Mouse (Mus musculus): ENCODE data around the gene Cplx1.
"Not testable (repeated sequence)": the region's sequence is repeated elsewhere in the genome, so short reads cannot be mapped to it uniquely, and the experiment has no call there.

Cplx1 gene

DNA sequence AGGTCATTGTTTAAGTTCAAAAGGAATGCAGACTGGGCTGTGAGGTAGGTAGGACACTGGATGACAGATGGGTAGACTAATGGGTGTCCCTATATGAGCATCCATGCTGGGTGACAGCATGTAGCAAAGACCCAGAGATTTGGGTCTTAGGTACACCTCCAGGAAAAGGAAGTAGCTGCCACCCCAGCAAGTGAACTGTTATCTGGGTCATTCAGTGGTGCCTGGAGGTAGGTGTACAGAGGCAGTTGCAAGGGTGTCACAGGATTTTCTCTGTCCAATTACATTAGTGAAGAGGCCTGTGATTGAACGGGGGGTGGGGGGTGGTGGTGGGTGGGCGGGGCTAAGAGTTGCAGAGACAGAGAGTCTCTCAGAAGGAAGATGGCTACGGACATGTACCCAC is 33.2 kb downstream of the Cplx1 start:
- no peak for DNase-seq (ENCODE audit: low spot score in 2 of 2)

DNA sequence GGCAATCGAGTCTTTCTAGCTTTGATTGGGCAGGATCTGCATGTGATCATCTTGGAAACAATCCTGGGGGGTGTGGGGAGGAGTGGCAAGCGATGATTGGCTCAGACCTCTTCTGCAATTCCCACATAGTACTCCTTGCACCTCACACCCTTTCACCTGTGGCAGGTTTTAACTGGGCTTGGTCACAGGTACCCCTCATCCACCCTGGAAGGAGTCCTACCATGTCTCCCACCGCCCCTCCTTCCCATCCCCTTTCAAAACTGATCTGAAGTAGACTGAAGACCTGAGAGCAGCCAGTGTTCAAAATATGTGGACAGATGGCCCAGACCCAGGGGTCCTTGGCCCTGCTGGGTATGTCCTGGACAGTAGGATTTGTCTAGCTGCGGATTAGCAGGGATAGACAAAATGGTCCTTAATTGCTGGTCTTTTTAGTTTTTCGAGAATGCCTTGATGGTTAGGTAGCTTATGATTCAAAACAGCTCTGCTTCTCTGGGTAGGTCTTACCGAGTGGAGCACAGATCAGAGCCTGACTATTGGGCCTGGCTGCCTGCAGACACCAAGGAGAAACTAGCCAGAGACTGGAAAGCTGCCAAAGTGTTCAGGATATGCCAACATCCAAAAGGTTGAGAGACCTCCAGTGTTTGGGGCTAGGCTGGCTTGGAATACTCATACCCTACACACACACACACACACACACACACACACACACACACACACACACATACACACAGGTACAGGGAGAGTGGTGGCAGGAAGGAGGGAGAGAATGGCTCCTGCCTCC is 34.1 kb downstream of the Cplx1 start:
- DNase-seq (ENCODE audit: low spot score in 2 of 2): no peak

DNA sequence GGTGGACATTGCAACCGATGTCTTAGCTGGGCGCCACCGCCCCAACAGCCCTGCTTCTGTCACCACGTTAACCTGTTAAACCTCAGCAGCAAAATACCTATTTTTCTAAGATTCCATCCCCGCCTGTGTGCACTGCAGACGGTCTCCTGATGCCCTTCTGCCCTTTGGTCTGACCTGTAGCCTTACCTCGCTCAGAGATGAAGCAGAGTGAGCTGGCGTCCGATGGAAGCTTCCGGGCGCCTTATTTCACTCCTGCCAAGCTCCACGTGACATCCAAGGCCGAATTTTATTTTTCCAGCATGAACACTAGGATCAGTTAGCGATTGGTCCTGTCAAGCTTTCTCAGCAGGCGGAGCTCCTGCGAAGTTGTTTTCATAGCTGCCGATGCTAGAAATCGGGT is 47.5 kb downstream of the Cplx1 start:
- DNase-seq (ENCODE audit: low spot score in 2 of 2): no peak

DNA sequence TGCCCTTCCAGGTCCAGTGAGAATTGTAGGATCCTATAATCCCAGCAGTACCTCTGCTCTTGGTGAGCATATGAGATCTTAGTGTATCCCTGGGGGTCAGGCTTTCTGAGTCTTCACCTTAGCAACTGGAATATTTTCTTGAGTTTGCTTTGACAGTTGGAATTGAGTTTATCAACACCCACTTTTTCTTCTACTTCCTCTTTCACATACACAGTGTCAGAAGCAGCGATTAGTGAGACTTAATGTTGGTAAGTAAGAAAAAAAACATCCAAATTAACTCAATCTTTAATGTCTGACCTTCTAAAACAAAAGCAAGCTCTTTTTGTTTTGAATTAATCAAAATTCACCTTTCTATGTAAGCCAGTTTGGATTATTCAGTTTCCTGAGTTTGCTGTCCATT is 48.3 kb downstream of the Cplx1 start:
- DNase-seq (ENCODE audit: low spot score in 2 of 2): no peak

DNA sequence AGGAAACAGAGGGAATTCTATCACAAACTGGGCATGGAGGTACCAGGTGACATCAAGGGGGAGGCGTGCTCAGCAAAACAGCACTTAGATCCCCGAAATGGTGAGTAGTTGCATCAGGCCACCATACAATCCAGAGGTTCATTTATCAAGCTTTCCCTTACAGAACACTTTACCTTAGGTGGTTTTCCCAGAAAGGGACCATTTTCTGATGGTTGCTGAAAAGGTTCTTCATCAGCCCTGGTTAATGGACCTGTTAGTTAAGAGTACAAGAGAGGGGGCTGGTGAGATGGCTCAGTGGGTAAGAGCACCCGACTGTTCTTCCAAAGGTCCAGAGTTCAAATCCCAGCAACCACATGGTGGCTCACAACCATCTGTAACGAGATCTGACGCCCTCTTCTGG is 63.7 kb downstream of the Cplx1 start:
- DNase-seq (ENCODE audit: low spot score in 2 of 2): not testable (repeated sequence)

DNA sequence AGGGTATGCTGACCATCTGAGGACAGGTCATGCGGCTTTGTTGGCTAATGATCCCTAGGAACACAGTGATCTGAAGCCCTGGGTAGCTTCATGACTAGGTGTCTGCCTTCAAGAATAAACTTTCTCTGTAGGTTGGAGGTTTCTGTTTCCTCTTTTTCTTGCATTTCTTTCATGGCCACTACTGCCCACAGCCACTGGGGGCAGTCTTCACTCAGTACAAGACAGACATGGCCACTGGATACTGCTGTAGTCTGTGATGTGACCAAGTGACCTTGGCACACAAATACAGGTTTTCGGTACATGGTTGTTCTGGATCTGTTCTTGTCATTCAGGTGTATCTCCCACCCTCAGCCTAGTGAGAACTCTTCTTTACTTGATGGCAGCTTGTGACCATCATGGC is 64.6 kb downstream of the Cplx1 start:
- DNase-seq (ENCODE audit: low spot score in 2 of 2): peak; percentile 39 to 70

DNA sequence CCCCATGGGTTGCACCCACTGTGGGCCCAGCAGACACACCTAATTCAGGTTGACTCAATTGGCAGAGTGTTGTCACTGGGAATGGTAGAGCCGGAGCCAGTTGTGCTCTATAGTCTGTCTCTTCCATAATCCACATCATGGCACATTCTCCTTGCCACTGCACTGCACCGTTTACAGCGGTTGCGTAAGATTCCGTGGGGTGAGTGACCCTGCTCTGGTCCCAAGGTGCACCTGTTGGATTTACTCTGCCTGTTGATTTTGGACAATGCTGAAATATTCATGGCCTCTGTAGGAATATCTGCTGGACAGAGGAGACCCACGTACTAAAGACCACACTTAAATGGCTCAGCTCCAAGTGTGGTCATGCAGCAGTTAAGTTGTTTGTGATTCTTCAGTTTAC is 66.8 kb downstream of the Cplx1 start:
- DNase-seq (ENCODE audit: low spot score in 2 of 2): no peak

DNA sequence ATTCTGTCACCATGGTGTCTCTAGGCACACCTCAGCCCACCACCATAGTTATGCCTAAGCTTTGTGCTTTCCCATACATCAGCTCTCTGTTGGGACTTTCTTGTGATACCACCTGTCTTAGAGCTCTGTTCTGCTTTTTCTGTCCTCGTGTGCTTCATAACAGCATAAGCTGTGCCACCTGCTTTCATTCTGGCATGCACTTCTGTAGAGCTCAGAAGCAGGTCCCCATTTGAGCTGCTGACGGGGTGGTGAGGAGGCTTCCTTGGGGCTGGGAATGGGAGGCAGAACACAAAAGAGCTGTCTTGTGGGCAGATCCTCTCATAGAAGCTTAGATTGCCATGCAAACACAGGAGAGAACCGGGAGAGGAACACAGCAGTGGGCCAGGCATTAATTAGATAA is 73.8 kb downstream of the Cplx1 start:
- DNase-seq (ENCODE audit: low spot score in 2 of 2): no peak

DNA sequence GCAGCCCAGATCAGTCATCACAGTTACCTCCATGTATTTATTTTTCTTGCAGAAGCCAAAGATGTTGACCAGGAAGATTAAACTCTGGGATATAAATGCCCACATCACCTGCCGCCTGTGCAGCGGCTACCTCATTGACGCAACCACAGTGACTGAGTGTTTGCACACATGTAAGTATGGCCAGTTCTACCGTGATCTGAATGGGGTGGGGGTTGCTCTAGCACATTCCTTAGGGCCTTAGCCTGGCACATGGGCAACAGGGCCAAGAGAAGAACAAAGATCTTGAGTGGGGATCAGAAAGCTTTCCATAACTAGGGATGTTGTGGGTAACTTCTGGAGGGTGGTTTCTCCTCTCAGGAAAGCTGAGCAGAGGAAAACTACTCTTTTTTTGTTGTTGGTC is 76.1 kb downstream of the Cplx1 start:
- no peak for DNase-seq (ENCODE audit: low spot score in 2 of 2)

DNA sequence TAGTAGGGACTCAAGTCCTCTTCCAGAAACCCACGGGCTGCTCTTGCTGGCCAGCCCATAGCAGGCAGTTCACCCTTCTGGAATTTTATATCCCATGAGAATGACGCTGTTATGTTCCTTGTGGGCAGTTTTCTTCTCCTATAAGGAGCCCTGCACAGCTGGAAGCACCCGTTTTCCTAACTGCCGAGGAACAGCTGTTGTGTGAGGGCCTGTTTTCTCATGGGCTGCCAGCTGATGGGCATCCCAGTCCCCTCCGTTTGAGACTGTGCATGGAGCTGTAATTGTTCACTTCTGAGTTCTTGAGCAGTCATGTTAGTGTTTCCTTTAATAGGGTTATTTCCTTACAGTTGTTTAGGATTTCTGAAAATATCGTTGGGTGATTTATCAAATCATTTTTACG is 80.2 kb downstream of the Cplx1 start:
- no peak for DNase-seq (ENCODE audit: low spot score in 2 of 2)
